Mouse (Mus musculus) myocyte (in vitro differentiated cells): ENCODE results near the gene Smyd5.

Experiments used
- E2F4 ChIP-seq: IDR thresholded peaks from one replicate; pipeline ENCODE4 v1.6.1; 2011; ENCODE audit warnings: mild to moderate bottlenecking, control low read depth, moderate library complexity; ENCODE audit not compliant: insufficient read depth
- MYOD1 ChIP-seq, 3 experiments: IDR thresholded peaks; one replicate each; pipeline ENCODE4 v1.6.1; 2011; ENCODE audit warnings: control low read depth in 2 of 3, low read depth in 2 of 3, mild to moderate bottlenecking in 2 of 3, moderate library complexity in 1 of 3; ENCODE audit not compliant: insufficient read length in 2 of 3, control insufficient read depth in 1 of 3
- POLR2A ChIP-seq: IDR thresholded peaks from one replicate; pipeline ENCODE4 v1.6.1; 2011; ENCODE audit warnings: low read depth, mild to moderate bottlenecking, control low read depth, moderate library complexity; ENCODE audit not compliant: insufficient read length
- POLR2AphosphoS2 ChIP-seq: IDR thresholded peaks from one replicate; pipeline ENCODE4 v1.6.1; 2011; ENCODE audit warnings: low read depth, control low read depth; ENCODE audit not compliant: insufficient read length
- TCF12 ChIP-seq: IDR thresholded peaks from one replicate; pipeline ENCODE4 v1.6.1; 2011; ENCODE audit warnings: mild to moderate bottlenecking, control low read depth; ENCODE audit not compliant: poor library complexity, insufficient read depth, severe bottlenecking
- TCF3 ChIP-seq: IDR thresholded peaks from one replicate; pipeline ENCODE4 v1.6.1; 2011; ENCODE audit warnings: low read depth, control low read depth; ENCODE audit not compliant: insufficient read length

- TF ChIP-seq POLR2A (peak; percentile 90), POLR2AphosphoS2 (peak; percentile 86), TCF12 (no peak), TCF3 (no peak), E2F4 (peak; percentile 51), MYOD1 (IDR thresholded peaks at IDR 0.05; ENCODE audit: control insufficient read depth in 1 of 3, insufficient read length in 2 of 3, low read depth in 2 of 3) (peak in 1 of 3 experiments; percentile 34)
Measured at GRCm38 (mm10) chr6:85451664-85452410, 20.0 kb downstream of the Smyd5 start, which contains the start of gene Pradc1.
